Mouse (Mus musculus) stomach, postnatal 0 days (tissue): ENCODE measurements at regions not wholly inside any gene's neighbourhood (a gene's known extent, or its start where the extent isn't known, plus 50 kb on each side); places are given as distances from the start of the nearest gene placed in this dataset.
"Not testable (repeated sequence)": the region's sequence is repeated elsewhere in the genome, so short reads cannot be mapped to it uniquely, and the experiment has no call there.

Source experiments
- ATAC-seq: fragments of 200-750 bp; cut with Nextera tagmentation; 2 replicates; pipeline ENCODE4 v1.8.0; 2017; ENCODE audit not compliant: low FRiP score, low TSS enrichment
- DNase-seq: peaks from one replicate; pipeline ENCODE4 v3.0.0-alpha.2; 2016; ENCODE audit warnings: low spot score
- H3K27ac ChIP-seq: fragments of 300-500 bp; sonication (generic); replicated peaks from 2 replicates; pipeline ENCODE4 v1.5.1; 2014; ENCODE audit warnings: mild to moderate bottlenecking, control low read depth
- H3K27me3 ChIP-seq: fragments of 300-500 bp; sonication (generic); 2 replicates; pipeline ENCODE4 v1.6.1; 2014; ENCODE audit warnings: low read length; ENCODE audit not compliant: control insufficient read depth, insufficient read depth
- H3K36me3 ChIP-seq: fragments of 300-500 bp; sonication (generic); 2 replicates; pipeline ENCODE4 v1.6.1; 2014; ENCODE audit warnings: low read length, mixed read lengths; ENCODE audit not compliant: control insufficient read depth, insufficient read depth
- H3K4me1 ChIP-seq: fragments of 300-500 bp; sonication (generic); replicated peaks from 2 replicates; pipeline ENCODE4 v1.6.1; 2014; ENCODE audit warnings: antibody characterized with exemption; ENCODE audit not compliant: control insufficient read depth, insufficient read depth
- H3K4me2 ChIP-seq: fragments of 300-500 bp; sonication (generic); replicated peaks from 2 replicates; pipeline ENCODE4 v1.6.1; 2014; ENCODE audit warnings: low read depth, mild to moderate bottlenecking, control low read depth, moderate library complexity
- H3K4me3 ChIP-seq: fragments of 300-500 bp; sonication (generic); 2 replicates; pipeline ENCODE4 v1.5.1; 2014; ENCODE audit warnings: low read depth, low read length, control low read depth
- H3K9ac ChIP-seq: fragments of 300-500 bp; sonication (generic); 2 replicates; pipeline ENCODE4 v1.6.1; 2014; ENCODE audit warnings: mild to moderate bottlenecking, low read length, control low read depth, mixed read lengths
- H3K9me3 ChIP-seq: fragments of 300-500 bp; sonication (generic); 2 replicates; pipeline ENCODE4 v1.6.1; 2016; ENCODE audit warnings: low read length; ENCODE audit not compliant: control insufficient read depth
- CTCF ChIP-seq: IDR thresholded peaks from 2 replicates; pipeline ENCODE4 v1.5.1; 2016; ENCODE audit warnings: antibody characterized with exemption, low read depth, mild to moderate bottlenecking, moderate library complexity
- EP300 ChIP-seq: optimal IDR thresholded peaks from 2 replicates; pipeline ENCODE3; 2016; ENCODE audit warnings: antibody characterized with exemption
- WGBS: fragments of 180-500 bp; shearing (Covaris S2); extraction: QIAGEN DNeasy Blood & Tissue Kit; methylation state at CpG from one replicate; pipeline ENCODE4 v1.1.7; 2014; 5-methylcytosine and 5-hydroxymethylcytosine counted together

DNA sequence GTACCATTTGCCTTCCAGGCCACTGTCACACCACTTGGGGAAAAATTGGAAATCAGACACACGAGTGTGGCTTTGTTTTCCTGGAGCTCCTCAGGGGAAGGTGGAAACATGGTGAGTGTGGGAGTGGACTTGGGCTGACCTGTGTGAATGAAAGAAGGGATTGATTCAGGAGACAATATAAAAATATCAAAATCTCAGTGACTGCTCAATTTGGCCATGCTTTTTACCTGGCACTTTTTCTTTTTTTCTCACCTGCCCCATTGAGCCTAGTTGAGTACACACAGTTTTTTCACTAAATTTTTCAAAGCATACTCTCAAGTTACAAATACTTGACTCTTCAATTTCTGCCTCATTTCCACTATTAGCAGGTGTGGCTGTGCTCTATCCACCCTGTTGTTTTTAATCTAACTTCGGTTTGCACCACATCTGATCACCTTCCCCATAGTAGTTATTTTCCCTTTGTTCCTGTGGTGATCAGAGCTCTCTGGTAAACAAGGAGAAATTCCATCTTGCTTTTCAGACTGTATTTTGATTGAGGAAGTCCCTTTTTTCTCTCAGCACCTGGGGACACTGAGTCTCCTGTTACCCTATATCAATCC, 188.8 kb downstream of the Hira start:
- Histone ChIP-seq H3K36me3 (no peaks in the 10 kb centered on the region), H3K4me3 (no peak overlapping the region), H3K4me2 (no peak overlapping the region), H3K4me1 (no peaks in the 10 kb centered on the region), H3K27ac (no peak overlapping the region), H3K9me3 (no peaks in the 10 kb centered on the region), H3K27me3 (no peaks in the 10 kb centered on the region), H3K9ac (no peak overlapping the region)
- TF ChIP-seq CTCF: no peak
- no peak for TF ChIP-seq EP300
- DNase-seq: no peak
- WGBS: 68% methylated on average over 2 of the region's 2 CpGs
- ATAC-seq: no peak

DNA sequence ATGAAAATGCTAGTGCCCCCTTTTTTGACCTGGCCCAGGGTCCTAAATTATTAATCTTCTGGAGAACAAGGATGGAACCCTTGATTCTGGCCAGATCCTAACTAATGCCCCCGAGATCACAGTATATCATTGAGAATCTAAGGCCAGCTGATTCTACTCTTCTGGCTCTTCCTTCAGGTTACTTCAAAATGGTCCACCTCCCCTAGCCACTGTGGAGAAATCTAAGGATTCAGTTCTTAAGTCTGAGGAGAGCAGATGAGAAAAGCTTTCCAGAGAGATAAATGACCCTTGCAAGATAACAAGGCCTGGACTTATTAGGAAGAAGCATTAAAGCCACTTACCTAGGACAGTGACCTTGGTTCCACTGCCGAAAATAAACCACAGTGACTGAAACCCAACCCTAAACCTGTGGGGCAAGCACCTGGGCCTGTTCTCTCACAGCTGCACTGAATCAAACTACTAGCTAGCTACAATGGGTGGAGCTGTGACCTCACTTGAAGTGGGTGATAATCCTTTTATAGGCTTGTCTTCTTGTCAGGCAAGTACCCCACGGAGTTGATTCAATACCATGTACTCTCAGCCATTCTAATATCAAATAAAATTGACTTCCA, 190.0 kb downstream of the Hira start:
- no peak for TF ChIP-seq EP300
- no peak for TF ChIP-seq CTCF
- H3K27me3 ChIP-seq: no peaks in the 10 kb centered on the region
- WGBS: 54% methylated on average over 3 of the region's 3 CpGs
- H3K4me3 ChIP-seq: no peak overlapping the region
- ATAC-seq: no peak
- no peaks in the 10 kb centered on the region for H3K36me3 ChIP-seq
- H3K4me2 ChIP-seq: no peak overlapping the region
- no peak overlapping the region for H3K27ac ChIP-seq
- no peak for DNase-seq
- no peaks in the 10 kb centered on the region for H3K9me3 ChIP-seq
- no peaks in the 10 kb centered on the region for H3K4me1 ChIP-seq
- no peak overlapping the region for H3K9ac ChIP-seq

DNA sequence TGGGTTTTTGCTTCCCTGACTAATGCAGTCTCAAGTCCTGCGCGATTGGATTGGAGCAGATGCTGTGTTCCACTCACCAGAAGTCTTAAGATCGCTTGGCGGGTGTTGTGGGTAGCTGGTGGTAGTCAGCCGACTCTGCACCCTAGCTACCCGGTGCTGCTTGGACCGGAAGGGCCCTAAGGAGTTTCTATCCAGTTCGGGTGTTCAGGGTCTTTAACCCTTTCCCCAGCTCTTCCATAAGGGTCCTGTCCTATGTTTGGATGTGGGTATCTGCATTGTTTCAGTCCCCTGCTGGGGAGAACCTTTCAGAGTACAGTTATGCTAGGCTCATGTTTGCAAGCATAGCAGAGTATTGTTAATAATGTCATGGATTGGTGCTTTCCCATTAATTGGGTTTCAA, 206.7 kb downstream of the Hira start:
- 65% methylated on average over 8 of the region's 8 CpGs for WGBS
- DNase-seq: not testable (repeated sequence)

GRCm38 (mm10) chr16:19087914-19088313, 211.1 kb downstream of the Hira start:
- no peak overlapping the region for H3K4me2 ChIP-seq
- no peaks in the 10 kb centered on the region for H3K27me3 ChIP-seq
- no peak overlapping the region for H3K4me3 ChIP-seq
- ATAC-seq: no peak
- no peak overlapping the region for H3K9ac ChIP-seq
- peak; percentile 36 for TF ChIP-seq CTCF
- TF ChIP-seq EP300: no peak
- WGBS: 12% methylated on average over 1 of the region's 1 CpGs
- no peak overlapping the region for H3K27ac ChIP-seq
- DNase-seq: no peak
- H3K4me1 ChIP-seq: no peaks in the 10 kb centered on the region
- no peaks in the 10 kb centered on the region for H3K36me3 ChIP-seq
- no peaks in the 10 kb centered on the region for H3K9me3 ChIP-seq

More for the DNA sequence above, 206.7 kb downstream of the Hira start:
- H3K4me3 ChIP-seq, H3K9me3 ChIP-seq, H3K27ac ChIP-seq, H3K4me2 ChIP-seq, H3K9ac ChIP-seq, H3K36me3 ChIP-seq, H3K4me1 ChIP-seq, ATAC-seq, H3K27me3 ChIP-seq: not testable (repeated sequence)
